Mouse (Mus musculus): ENCODE data around the gene Lrguk.

Gene Lrguk

GRCm38 (mm10) chr6:34179911-34180310 is 150.7 kb downstream of the Lrguk start:
- DNase-seq, result no peak

GRCm38 (mm10) chr6:34181961-34182360 is 152.7 kb downstream of the Lrguk start:
- DNase-seq, result peak; percentile 62

- DNase-seq, result no peak
These were observed 154.1 kb downstream of the Lrguk start for GRCm38 (mm10) chr6:34183326-34183725.
